8 mouse cellular contexts compared by ENCODE assay signal in genomic region chr10:30600542-30600966, GRCm38 (mm10). TPM values are rescaled to one million over a fixed set of nuclear protein-coding genes. Genes with fewer than 3 reads are reported as not detected.
DNase-seq lines count a peak whose midpoint lies in the region; ATAC-seq and TF ChIP-seq lines count a peak whose summit lies in the region.

TSS of gene Trmt11 (minus strand) at chr10:30600749.

- no peak for TF ChIP-seq CTCF in MEL (IDR thresholded peaks at IDR 0.05 in 2 of 3, conservative IDR thresholded peaks at IDR 0.05 in 1 of 3; ENCODE audit: control insufficient read depth in 1 of 3, insufficient read depth in 1 of 3, low read depth in 2 of 3, low read length in 3 of 3, poor library complexity in 1 of 3, severe bottlenecking in 1 of 3)
- TF ChIP-seq CTCF in cerebellum, adult 2 months (IDR thresholded peaks at IDR 0.05; ENCODE audit: borderline replicate concordance, insufficient read depth, low read depth, low read length): no peak
- TF ChIP-seq CTCF in lung, postnatal 0 days (IDR thresholded peaks at IDR 0.05): no peak

- peaks cover 9 to 18% of the 10 kb centered on the region in 2 experiments for H3K36me3 ChIP-seq in MEL (ENCODE audit: control insufficient read depth in 1 of 2, insufficient read depth in 2 of 2, low read length in 2 of 2)
- H3K36me3 ChIP-seq in lung, postnatal 0 days (ENCODE audit: insufficient read depth, low read length): no peaks in the 10 kb centered on the region

- peaks cover 22% of the 10 kb centered on the region for H3K79me2 ChIP-seq in MEL (ENCODE audit: control insufficient read depth, insufficient read depth, low read length, poor library complexity)

- under 1% methylated on average over 27 of the region's 28 CpGs for WGBS in cerebellum, adult 2 months
- WGBS in lung, postnatal 0 days: 0% methylated on average over 22 of the region's 28 CpGs

- no peaks in the 10 kb centered on the region for H3K27me3 ChIP-seq in MEL (ENCODE audit: control insufficient read depth in 1 of 2, insufficient read depth in 2 of 2, low read length in 2 of 2)
- no peaks in the 10 kb centered on the region for H3K27me3 ChIP-seq in cerebellum, adult 2 months (ENCODE audit: control insufficient read depth, insufficient read depth, low read length)
- H3K27me3 ChIP-seq in lung, postnatal 0 days (replicated peaks; ENCODE audit: insufficient read depth, low read length): no peaks in the 10 kb centered on the region

- peaks cover 0 to 11% of the 10 kb centered on the region in 2 experiments; a peak in 2 of 4 replicates for H3K4me1 ChIP-seq in MEL (ENCODE audit: control insufficient read depth in 1 of 2, insufficient read depth in 2 of 2, low read length in 2 of 2)
- no peaks in the 10 kb centered on the region for H3K4me1 ChIP-seq in cerebellum, adult 2 months (ENCODE audit: control insufficient read depth, insufficient read depth, low read length)
- H3K4me1 ChIP-seq in lung, postnatal 0 days (ENCODE audit: insufficient read depth, low read depth, low read length): 0 out of 2 replicates have a peak, but pooled peaks cover 2% of the 10 kb centered on the region

- peak; percentile 96 for DNase-seq in MEL (ENCODE audit: low read depth, low spot score)
- peak; percentile 89 to 90 for DNase-seq in cerebellum, adult 2 months
- DNase-seq in forelimb bud, embryonic 11.5 days (ENCODE audit: low read depth, low spot score): peak; percentile 83
- DNase-seq in layer of hippocampus, adult 9-11 months: peak; percentile 91
- peak; percentile 97 for DNase-seq in lung, postnatal 0 days (ENCODE audit: low spot score)
- DNase-seq in ovary, postnatal 14 days (ENCODE audit: low spot score): peak; percentile 80
- DNase-seq in thymus, postnatal 14 days: peak; percentile 91

- peak within 1 kb of the TSS; percentile 72 to 89 for H3K4me3 ChIP-seq in MEL (ENCODE audit: control insufficient read depth in 1 of 2, insufficient read depth in 1 of 2, low read depth in 2 of 2, low read length in 2 of 2)
- H3K4me3 ChIP-seq in cerebellum, adult 2 months (replicated peaks; ENCODE audit: insufficient read depth, low read depth, low read length): peak within 1 kb of the TSS; percentile 90
- H3K4me3 ChIP-seq in lung, postnatal 0 days (ENCODE audit: low read depth, low read length): peak within 1 kb of the TSS; percentile 88

- H3K9ac ChIP-seq in MEL (ENCODE audit: control insufficient read depth, low read depth, low read length, poor library complexity, severe bottlenecking): peak within 1 kb of the TSS; percentile 85
- H3K9ac ChIP-seq in lung, postnatal 0 days (replicated peaks; ENCODE audit: low read depth): peak within 1 kb of the TSS; percentile 72

- ATAC-seq in hematopoietic stem cell, adult 5-6 weeks (replicated peaks in 1 of 2; ENCODE audit: insufficient read depth in 1 of 2, low FRiP score in 2 of 2, low TSS enrichment in 1 of 2, low read depth in 1 of 2, poor library complexity in 2 of 2, severe bottlenecking in 2 of 2): peak; percentile 88 to 93
- peak; percentile 99 for ATAC-seq in lung, postnatal 0 days

- H3K27ac ChIP-seq in MEL (ENCODE audit: control insufficient read depth, low read depth, low read length): peak within 1 kb of the TSS; percentile 60
- H3K27ac ChIP-seq in cerebellum, adult 2 months (ENCODE audit: insufficient read depth, low read length): peak within 1 kb of the TSS; percentile 26
- H3K27ac ChIP-seq in lung, postnatal 0 days (ENCODE audit: low read length): peak within 1 kb of the TSS; percentile 88

- peak; percentile 72 to 93 for TF ChIP-seq POLR2A in MEL (IDR thresholded peaks at IDR 0.05; ENCODE audit: control insufficient read depth in 1 of 2, insufficient read depth in 1 of 2, low read depth in 1 of 2, low read length in 2 of 2, poor library complexity in 1 of 2)
- peak; percentile 71 for TF ChIP-seq POLR2A in cerebellum, adult 2 months (IDR thresholded peaks at IDR 0.05; ENCODE audit: borderline replicate concordance, insufficient read depth, low read length)

- no peak for TF ChIP-seq EP300 in MEL (IDR thresholded peaks at IDR 0.05; ENCODE audit: low read depth in 1 of 2, low read length in 2 of 2)
- TF ChIP-seq EP300 in lung, postnatal 0 days (IDR thresholded peaks at IDR 0.05): peak; percentile 66; the same call in 1 of the 2 replicates

- TF ChIP-seq RAD21 in MEL (IDR thresholded peaks at IDR 0.05; ENCODE audit: low read depth, low read length): no peak

- no peaks in the 10 kb centered on the region for H3K9me3 ChIP-seq in MEL (replicated peaks; ENCODE audit: insufficient read depth, low read length)
- no peaks in the 10 kb centered on the region for H3K9me3 ChIP-seq in lung, postnatal 0 days (ENCODE audit: low read length)

- H3K4me2 ChIP-seq in lung, postnatal 0 days (replicated peaks; ENCODE audit: low read depth, low read length): peak within 1 kb of the TSS; percentile 84

TF ChIP-seq in MEL, 35 proteins besides CTCF, POLR2A, EP300 and RAD21:
- TF ChIP-seq UBTF (IDR thresholded peaks at IDR 0.05; ENCODE audit: borderline replicate concordance, insufficient read depth, low read depth, low read length) (no peak), NELFE (IDR thresholded peaks at IDR 0.05; ENCODE audit: low read depth, low read length) (peak; percentile 89), MXI1 (IDR thresholded peaks at IDR 0.05; ENCODE audit: low read depth, low read length) (peak; percentile 58; the same call in 1 of the 2 replicates), E2F4 (IDR thresholded peaks at IDR 0.05; ENCODE audit: borderline replicate concordance, low read depth, low read length) (no peak), MYB (IDR thresholded peaks at IDR 0.05; ENCODE audit: low read depth, low read length) (no peak), ZMIZ1 (IDR thresholded peaks at IDR 0.05; ENCODE audit: low read depth, low read length) (peak; percentile 93), GATA1 (IDR thresholded peaks at IDR 0.05; ENCODE audit: low read depth, low read length) (no peak), MAZ (IDR thresholded peaks at IDR 0.05; ENCODE audit: low read depth, low read length) (no peak; the same call in 1 of the 2 replicates), MYC (IDR thresholded peaks at IDR 0.05; ENCODE audit: low read depth, low read length) (no peak; the same call in 1 of the 2 replicates), KAT2A (conservative IDR thresholded peaks at IDR 0.05; ENCODE audit: low read depth, low read length) (no peak; the same call in 1 of the 2 replicates), HCFC1 (IDR thresholded peaks at IDR 0.05; ENCODE audit: low read depth, low read length) (peak; percentile 85), POLR2AphosphoS2 (IDR thresholded peaks at IDR 0.05; ENCODE audit: low read length) (peak; percentile 93), ETS1 (IDR thresholded peaks at IDR 0.05; ENCODE audit: low read depth, low read length) (no peak), SMC3 (IDR thresholded peaks at IDR 0.05; ENCODE audit: low read depth, low read length) (no peak), USF2 (IDR thresholded peaks at IDR 0.05; ENCODE audit: borderline replicate concordance in 1 of 2, insufficient read depth in 1 of 2, low read depth in 1 of 2, low read length in 2 of 2) (no peak), TCF12 (IDR thresholded peaks at IDR 0.05; ENCODE audit: low read depth, low read length) (peak; percentile 67; the same call in 1 of the 2 replicates), ZC3H11A (IDR thresholded peaks at IDR 0.05; ENCODE audit: low read depth, low read length) (no peak), TAL1 (IDR thresholded peaks at IDR 0.05; ENCODE audit: low read length) (no peak), CHD1 (IDR thresholded peaks at IDR 0.05; ENCODE audit: low read depth, low read length) (no peak), BHLHE40 (IDR thresholded peaks at IDR 0.05; ENCODE audit: borderline replicate concordance, low read depth, low read length) (no peak), GABPA (IDR thresholded peaks at IDR 0.05; ENCODE audit: low read depth, low read length) (no peak), ZNF384 (IDR thresholded peaks at IDR 0.05; ENCODE audit: low read depth, low read length) (no peak), RCOR1 (IDR thresholded peaks at IDR 0.05; ENCODE audit: low read depth, low read length) (no peak), ELF1 (IDR thresholded peaks at IDR 0.05; ENCODE audit: low read depth, low read length) (peak; percentile 89), NRF1 (IDR thresholded peaks at IDR 0.05; ENCODE audit: insufficient read depth, low read depth, low read length, poor library complexity, severe bottlenecking) (peak; percentile 96), TBP (IDR thresholded peaks at IDR 0.05; ENCODE audit: low read depth, low read length) (peak; percentile 72), MAFK (IDR thresholded peaks at IDR 0.05; ENCODE audit: borderline replicate concordance, low read depth, low read length) (no peak), JUND (IDR thresholded peaks at IDR 0.05; ENCODE audit: low read depth, low read length) (no peak), USF1 (IDR thresholded peaks at IDR 0.05; ENCODE audit: low read depth, low read length) (no peak), MEF2A (IDR thresholded peaks at IDR 0.05; ENCODE audit: extremely low read depth, insufficient replicate concordance, low read depth, low read length, poor library complexity, severe bottlenecking) (no peak), SIN3A (IDR thresholded peaks at IDR 0.05; ENCODE audit: low read length) (no peak), MAX (IDR thresholded peaks at IDR 0.05; ENCODE audit: low read length) (no peak), ZKSCAN1 (IDR thresholded peaks at IDR 0.05; ENCODE audit: low read depth, low read length) (no peak), CHD2 (IDR thresholded peaks at IDR 0.05; ENCODE audit: low read length) (no peak), POLR2AphosphoS5 (IDR thresholded peaks at IDR 0.05; ENCODE audit: borderline replicate concordance, low read depth, low read length) (0 out of 2 replicates have a peak, but pooled peaks have one; percentile 70)

RNA-seq across cellular contexts. Expression of gene Trmt11, which starts in this region (rescaled TPM):
- 22.6 and 23.4 TPM in 2 replicates for total RNA-seq in MEL (2012; rRNA removed)
- polyA plus RNA-seq in MEL (2012; ENCODE audit: insufficient read depth in 1 of 2, insufficient read length in 2 of 2, low read depth in 1 of 2, low replicate concordance in 2 of 2, missing spikeins in 1 of 2): 10 to 100 TPM in 1 of 2 experiments, not detected in 1; 15.8 TPM
- 7.0 and 7.2 TPM in 2 replicates for polyA plus RNA-seq in cerebellum, adult 2 months (2012; rRNA removed)
- 26.1 and 28.3 TPM in 2 replicates for total RNA-seq in hematopoietic stem cell, adult 5-6 weeks (2017)
- polyA plus RNA-seq in lung, postnatal 0 days (2015; fragmentation: Nextera tagmentation; extraction: Ambion mirVana): 14.8 and 15.4 TPM in 2 replicates

Comparison
In these comparisons a context has a peak if more than half of its experiments do, and no peak if none do; other contexts are left out.
1. Peak in every context shown above with its lines: DNase-seq, ATAC-seq, H3K4me3 ChIP-seq and H3K27ac ChIP-seq.
2. H3K27ac ChIP-seq: peak in every context shown above with its lines; median percentile 88 in lung, postnatal 0 days; 60 in MEL; 26 in cerebellum, adult 2 months.